Mouse (Mus musculus) left cerebral cortex, adult 9 months (tissue): ENCODE measurements around the gene Mesd.
"Not testable (repeated sequence)": the region's sequence is repeated elsewhere in the genome, so short reads cannot be mapped to it uniquely, and the experiment has no call there.

ENCODE experiments used
- DNase-seq, 2 experiments: peaks; one replicate each; pipeline ENCODE4 v3.0.0; 2022; ENCODE audit warnings: low spot score in 2 of 2

The Mesd gene

GRCm38 (mm10) chr7:83878676-83879448 lies 5.4 kb upstream of the Mesd start:
- no peak for DNase-seq

GRCm38 (mm10) chr7:83882150-83882632 lies 2.1 kb upstream of the Mesd start:
- no peak for DNase-seq

- DNase-seq = peak in 1 of 2 experiments; percentile 30
Measured at GRCm38 (mm10) chr7:83882633-83883275, 1.5 kb upstream of the Mesd start.

GRCm38 (mm10) chr7:83883276-83884020 lies 818 bp upstream of the Mesd start:
- peak in 1 of 2 experiments; percentile 55 for DNase-seq

- no peak for DNase-seq
Measured at GRCm38 (mm10) chr7:83884921-83885532, 761 bp downstream of the Mesd start.

- DNase-seq = no peak
Measured at GRCm38 (mm10) chr7:83885835-83886234, 1.6 kb downstream of the Mesd start.

- DNase-seq = no peak
Measured at GRCm38 (mm10) chr7:83886366-83887129, 2.3 kb downstream of the Mesd start.

GRCm38 (mm10) chr7:83889383-83889782 lies 5.1 kb downstream of the Mesd start:
- no peak for DNase-seq

- DNase-seq = not testable (repeated sequence)
Measured at GRCm38 (mm10) chr7:83889946-83890345, 5.7 kb downstream of the Mesd start.

- DNase-seq = peak; percentile 97 to 99
Measured at GRCm38 (mm10) chr7:83891433-83892332, 7.4 kb downstream of the Mesd start.

- no peak for DNase-seq
Measured at GRCm38 (mm10) chr7:83892333-83892669, 8.0 kb downstream of the Mesd start.

GRCm38 (mm10) chr7:83894348-83894747 lies 10.1 kb downstream of the Mesd start:
- no peak for DNase-seq

- no peak for DNase-seq
Measured at GRCm38 (mm10) chr7:83896077-83896740, 11.9 kb downstream of the Mesd start.

- DNase-seq = no peak
Measured at GRCm38 (mm10) chr7:83898267-83898666, 14.0 kb downstream of the Mesd start.

- no peak for DNase-seq
Measured at GRCm38 (mm10) chr7:83900519-83900918, 16.3 kb downstream of the Mesd start.

- no peak for DNase-seq
Measured at GRCm38 (mm10) chr7:83901425-83901824, 17.2 kb downstream of the Mesd start.

- DNase-seq = no peak
Measured at GRCm38 (mm10) chr7:83902296-83903145, 18.3 kb downstream of the Mesd start.

GRCm38 (mm10) chr7:83904831-83905230 lies 20.6 kb downstream of the Mesd start:
- no peak for DNase-seq

GRCm38 (mm10) chr7:83911909-83912308 lies 27.6 kb downstream of the Mesd start:
- no peak for DNase-seq
